Mouse (Mus musculus): ENCODE measurements at regions not wholly inside any gene's neighbourhood (a gene's known extent, or its start where the extent isn't known, plus 50 kb on each side); places are given as distances from the start of the nearest gene placed in this dataset.

DNA sequence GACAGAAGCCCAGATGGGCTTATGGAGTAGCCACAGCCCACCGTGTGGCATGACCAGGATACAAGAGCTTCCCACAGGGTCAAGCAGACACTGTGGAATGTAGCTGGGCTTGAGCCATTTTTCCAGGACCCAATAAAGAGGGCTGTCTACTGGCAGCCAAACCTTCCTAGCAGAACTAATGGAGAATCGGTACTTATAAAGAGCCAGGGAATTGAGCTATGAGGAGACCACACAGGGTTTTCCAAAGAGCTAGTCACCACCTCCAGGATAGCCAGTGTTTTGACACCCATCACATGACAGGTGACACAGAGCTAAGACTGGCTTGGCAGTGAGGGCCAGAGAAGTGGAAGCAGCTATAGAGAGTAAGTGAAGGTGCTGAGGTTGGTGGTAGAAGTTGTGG lies 149.9 kb downstream of the Map2k4 start:
- no peak for DNase-seq

GRCm38 (mm10) chr11:65637206-65637605 lies 150.9 kb downstream of the Map2k4 start:
- no peak for DNase-seq

- no peak for DNase-seq
These were observed 152.8 kb downstream of the Map2k4 start for GRCm38 (mm10) chr11:65635307-65635706.

DNA sequence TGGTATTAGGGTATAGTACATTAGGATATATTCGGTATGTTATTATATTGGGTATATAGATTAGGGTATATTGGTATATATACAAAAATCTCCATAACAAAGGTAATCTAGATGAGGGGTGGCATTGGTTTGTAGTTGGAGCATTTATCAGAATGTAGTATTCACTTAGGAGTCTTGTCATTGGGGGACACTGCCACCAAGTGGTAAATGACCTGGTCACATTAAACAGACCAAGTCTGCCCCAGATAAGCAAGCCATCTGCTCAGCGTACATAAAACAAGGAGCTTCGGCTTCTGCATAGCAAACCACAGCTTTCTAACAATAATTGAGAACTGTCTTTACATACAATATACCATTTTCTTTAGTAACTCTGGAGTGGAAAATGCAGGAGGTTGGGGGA lies 156.9 kb downstream of the Map2k4 start:
- peak; percentile 29 for DNase-seq

GRCm38 (mm10) chr11:65630436-65630835 lies 157.7 kb downstream of the Map2k4 start:
- DNase-seq: no peak

- no peak for DNase-seq
These were observed 158.8 kb downstream of the Map2k4 start for GRCm38 (mm10) chr11:65629320-65629719.

GRCm38 (mm10) chr11:65618976-65619375 lies 169.1 kb downstream of the Map2k4 start:
- DNase-seq: no peak

DNA sequence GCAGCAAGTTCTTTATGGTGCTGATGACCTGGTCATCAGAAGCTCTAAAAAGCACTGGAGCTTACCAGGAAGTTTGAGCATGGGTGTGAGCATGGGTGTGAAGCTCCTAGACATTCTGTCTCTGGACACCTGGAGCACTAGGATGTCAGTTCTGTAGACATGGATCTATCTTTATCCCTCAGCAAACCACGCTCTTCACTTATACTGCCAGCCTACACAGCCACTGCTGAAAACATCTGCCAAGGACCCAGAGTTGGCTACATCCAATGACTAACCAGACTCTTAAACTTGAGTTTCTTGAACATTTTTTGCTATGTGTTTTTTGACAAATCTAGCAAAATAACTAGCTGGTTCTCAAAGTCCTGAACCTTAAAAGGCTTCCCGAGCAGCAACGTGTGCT lies 177.6 kb downstream of the Map2k4 start:
- no peak for DNase-seq

DNA sequence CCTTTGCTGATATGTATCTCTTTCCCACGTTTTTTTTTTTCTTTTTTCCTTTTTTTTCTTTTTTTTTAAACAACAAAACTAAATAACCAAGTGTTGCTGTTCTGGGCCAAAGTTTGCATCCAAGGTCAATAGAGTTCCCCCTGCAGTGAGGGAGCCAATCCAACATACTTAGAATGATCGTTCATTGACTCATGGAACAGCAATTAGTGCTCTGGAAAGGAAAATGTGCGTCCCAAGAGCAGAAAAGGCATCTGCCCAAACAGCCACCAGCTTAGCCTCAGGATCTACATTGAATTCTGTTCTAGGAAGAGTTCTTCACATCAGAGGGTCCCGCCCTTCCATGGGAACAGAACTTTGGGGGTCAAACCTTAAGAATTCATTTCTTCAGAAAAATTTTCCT lies 179.0 kb downstream of the Map2k4 start:
- no peak for DNase-seq

DNA sequence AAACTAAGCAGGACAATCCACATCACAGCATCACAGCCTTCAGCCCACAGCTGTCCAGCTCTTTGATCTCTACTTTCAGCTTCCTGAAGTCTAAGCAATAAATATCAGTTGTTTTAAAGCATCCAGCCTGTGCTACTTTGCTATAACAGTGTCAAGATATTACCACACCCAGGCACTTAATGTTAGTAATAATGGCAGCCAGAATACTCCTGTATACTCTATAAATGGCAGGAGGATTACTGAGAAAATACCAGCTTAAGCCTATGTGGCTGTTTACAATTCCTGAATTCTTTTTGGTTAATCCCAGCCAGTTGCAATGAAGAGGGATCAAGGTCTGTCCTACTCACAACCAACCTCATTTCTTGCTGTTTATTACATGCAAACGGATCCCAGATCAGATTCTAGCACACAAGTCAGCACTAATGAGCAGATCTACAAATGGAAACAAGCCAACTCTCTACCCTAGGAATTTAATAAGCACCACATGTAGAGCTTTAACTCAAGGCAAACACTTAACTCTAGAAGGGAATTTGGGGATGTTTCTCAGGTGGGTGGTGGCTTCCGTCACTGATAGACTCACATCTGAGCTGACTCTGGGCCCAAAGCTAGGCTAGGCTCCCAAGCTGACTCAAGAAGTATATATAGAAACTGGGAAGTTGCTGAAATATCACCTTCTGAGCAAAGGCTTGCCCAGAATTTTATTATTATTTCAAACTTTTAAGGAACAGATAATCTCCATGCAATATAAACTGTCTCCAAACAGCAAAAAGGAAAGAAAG lies 190.6 kb downstream of the Map2k4 start:
- no peak for DNase-seq

DNA sequence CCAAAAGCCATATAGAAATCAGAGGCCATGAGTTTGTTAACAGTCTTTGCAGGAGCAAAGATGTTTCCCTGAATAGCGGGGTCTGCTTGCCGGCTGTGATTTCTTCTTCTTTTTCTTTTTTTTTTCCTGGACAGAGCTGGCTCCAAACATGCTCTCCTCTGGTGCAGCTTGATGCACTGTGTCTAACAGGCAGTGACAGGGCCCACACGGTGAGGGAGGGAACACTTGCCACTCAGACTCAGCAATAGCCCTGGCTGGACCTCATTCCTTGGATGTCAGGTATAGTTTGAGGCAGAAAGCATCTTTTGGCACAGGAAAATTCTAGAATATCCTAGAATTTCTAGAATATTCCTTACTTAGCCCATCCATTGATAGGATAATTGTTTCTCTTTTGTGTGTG lies 199.6 kb downstream of the Map2k4 start:
- DNase-seq: no peak

DNA sequence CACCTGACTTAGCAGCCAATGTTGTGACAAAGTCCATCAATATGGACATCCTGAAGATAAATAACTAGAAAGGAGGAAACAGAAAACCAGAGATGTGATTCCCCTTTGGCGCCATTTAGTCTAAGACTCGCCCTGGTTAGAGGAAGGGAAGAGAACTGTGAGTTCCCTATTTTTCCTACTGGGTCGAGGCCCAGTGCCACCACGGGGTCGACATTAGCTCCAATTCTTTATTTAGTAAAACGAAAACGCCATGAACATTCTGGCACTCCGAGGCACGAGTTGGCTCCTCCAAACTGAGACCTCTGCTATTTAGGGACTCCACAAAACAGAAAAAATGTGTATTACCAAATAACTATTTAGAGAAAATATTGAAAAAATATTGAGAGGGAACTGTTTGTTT lies 220.3 kb downstream of the Map2k4 start:
- DNase-seq: no peak

- DNase-seq: no peak
These were observed 229.9 kb downstream of the Map2k4 start for GRCm38 (mm10) chr11:65558236-65558635.

GRCm38 (mm10) chr11:65551073-65551472 lies 237.0 kb downstream of the Map2k4 start:
- no peak for DNase-seq

DNA sequence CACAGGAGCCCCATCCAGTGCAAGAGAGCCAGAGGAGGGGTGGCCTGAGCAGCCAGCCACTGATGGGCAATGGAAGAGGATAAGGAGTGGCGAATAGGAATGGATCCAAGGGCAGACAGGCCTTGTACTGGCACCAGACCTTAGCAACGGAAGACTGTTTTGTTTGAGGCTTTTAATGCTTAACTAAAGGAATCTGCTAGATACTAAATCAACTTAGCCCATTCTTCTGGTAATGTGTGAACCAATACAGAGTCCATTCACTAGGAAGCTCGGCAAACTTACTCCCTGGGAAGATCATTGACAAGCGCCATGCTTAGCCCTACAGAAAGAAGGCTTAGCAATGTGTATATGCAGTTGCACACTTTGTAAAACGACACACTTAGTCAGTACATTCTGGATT lies 243.8 kb downstream of the Map2k4 start:
- DNase-seq: no peak

GRCm38 (mm10) chr11:65543581-65543980 lies 244.5 kb downstream of the Map2k4 start:
- no peak for DNase-seq

GRCm38 (mm10) chr11:65537046-65537630 lies 251.0 kb downstream of the Map2k4 start:
- no peak for DNase-seq

DNA sequence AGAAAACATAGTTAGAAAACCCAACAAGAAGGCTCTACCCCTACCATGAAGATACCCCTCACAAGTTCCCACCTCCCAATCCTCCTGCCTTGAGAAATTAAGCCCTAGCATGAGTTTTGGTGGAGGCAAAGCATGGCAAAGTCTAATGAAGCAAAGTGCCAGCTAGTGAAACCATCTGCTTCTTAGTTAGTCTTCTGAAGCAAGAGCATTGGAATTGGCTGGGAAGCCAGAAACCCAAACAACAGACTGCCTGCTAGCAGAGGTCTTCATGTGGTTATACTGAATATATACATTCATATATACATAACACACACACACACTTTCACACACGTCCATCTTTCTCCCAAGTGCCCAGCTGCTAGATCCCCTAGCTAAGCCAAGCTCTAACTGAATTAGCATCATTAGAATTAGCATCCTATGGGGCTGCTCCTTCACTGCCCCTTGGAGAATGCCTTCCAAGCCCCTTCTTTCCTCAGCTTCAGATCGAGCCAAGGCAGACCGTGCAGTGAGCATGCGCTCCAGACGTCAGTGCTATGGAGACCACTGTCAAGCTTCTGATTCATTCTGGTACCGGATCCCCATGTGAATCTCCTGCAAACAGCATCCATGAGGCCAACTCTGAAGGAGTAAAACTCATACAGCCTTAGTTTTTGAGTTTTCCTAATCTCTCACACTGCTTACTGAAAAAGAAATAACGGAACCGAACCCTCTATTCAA lies 252.2 kb downstream of the Map2k4 start:
- DNase-seq: no peak

- no peak for DNase-seq
These were observed 257.4 kb downstream of the Map2k4 start for GRCm38 (mm10) chr11:65530744-65531143.

DNA sequence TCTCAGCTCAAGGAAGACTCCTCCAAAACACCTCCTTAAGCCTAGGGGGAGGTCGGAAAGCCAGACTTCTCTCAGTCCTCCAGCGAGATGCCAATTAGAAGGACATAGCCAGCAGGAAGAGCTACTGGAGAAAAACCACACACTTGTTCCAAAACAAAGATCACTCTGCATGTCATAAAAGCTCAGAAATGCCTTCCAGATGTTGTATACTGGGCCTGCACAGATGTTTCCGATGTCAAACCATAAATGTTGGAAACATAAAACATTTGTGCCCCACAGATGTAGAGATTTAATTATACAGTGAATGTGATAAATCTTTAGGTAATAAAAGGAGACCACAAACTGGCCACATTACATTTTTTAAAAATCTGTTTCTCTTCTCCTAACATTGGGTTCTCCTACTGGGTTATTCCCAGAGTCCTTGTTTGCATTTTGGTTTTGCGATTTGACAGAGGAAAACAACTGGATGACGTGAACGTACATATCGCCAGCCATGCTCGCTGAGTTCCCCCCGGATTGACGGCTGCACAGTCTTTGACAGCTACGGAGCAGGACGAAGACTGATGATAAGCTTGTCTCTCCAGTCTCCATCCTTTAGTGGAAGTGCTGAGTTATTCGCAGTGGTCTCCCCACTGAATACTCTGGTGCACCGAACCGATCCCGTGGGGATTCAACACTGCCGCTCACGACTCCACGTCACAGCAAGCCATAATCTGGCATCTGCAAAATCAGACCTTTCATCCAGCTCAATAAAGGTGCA lies 235.5 kb upstream of the Myocd start:
- no peak for DNase-seq

DNA sequence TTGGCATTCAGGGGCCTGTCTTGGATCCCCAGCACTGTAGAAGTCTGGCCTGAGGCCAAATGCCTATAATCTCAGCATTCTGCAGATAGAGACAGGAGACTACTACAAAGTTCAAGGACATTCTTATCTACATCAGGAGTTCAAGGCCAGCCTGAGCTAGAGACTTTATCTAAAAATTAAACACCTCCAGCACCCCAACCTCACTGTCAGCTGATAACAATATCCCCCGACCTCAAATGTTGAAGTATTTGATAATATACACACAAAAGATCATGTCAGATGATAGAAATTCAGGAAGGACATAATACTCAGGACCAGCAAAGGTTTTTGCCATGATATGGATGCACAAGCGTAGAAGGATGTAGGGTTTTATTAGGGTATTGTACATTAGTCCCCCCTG lies 228.2 kb upstream of the Myocd start:
- no peak for DNase-seq

DNA sequence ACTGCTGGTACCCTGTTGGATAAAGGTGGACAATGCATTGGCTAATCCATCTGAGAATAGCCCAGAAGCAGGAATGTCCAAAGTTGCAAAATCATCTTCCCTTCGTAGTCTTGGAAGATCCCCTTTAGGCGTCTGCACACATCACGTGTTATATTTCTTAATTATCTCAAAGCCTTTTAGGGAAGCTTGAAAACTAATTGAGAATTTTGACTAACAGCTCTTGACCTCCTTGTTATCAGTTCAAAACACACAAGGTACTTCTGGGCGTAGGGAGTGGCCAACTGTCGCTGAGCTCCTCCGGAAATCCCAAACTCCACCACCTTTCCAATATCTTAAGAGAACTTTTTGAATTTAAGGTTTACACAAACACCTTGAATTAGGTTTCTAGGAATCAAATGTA lies 227.6 kb upstream of the Myocd start:
- no peak for DNase-seq

- DNase-seq: peak; percentile 55
These were observed 225.2 kb upstream of the Myocd start for GRCm38 (mm10) chr11:65495034-65495433.

All from adrenal gland, postnatal 25 days (tissue).